ENCODE assay signal across 14 mouse cellular contexts in genomic region chr7:121393884-121394283, GRCm38 (mm10). TPM values are rescaled to one million over a fixed set of nuclear protein-coding genes. Genes with fewer than 3 reads are reported as not detected.
DNase-seq lines count a peak whose midpoint lies in the region; ATAC-seq and TF ChIP-seq lines count a peak whose summit lies in the region.
"Had no signal": no experiment of that assay in that cellular context is flagged by ENCODE, and none has a peak within 500 bp of the region (broad histone marks: within the 10 kb centered on the region; RNA-seq: fewer than 3 reads in every experiment).

No protein-coding gene starts in this region.

- H3K4me1 ChIP-seq in hindbrain, embryonic 15.5 days (replicated peaks) = peaks cover 21% of the 10 kb centered on the region
- H3K4me1 ChIP-seq in hindbrain, embryonic 10.5 days (replicated peaks) = peaks cover 26% of the 10 kb centered on the region
- no peaks in the 10 kb centered on the region for H3K4me1 ChIP-seq in lung, embryonic 14.5 days (ENCODE audit: insufficient read depth)
- no peaks in the 10 kb centered on the region for H3K4me1 ChIP-seq in lung, postnatal 0 days (ENCODE audit: insufficient read depth, low read depth, low read length)
- H3K4me1 ChIP-seq in hindbrain, embryonic 16.5 days (ENCODE audit: control insufficient read depth, insufficient read depth, low read depth, low read length) = peaks cover 11% of the 10 kb centered on the region; the same call in 1 of the 2 replicates
- H3K4me1 ChIP-seq in midbrain, embryonic 15.5 days = peaks cover 19% of the 10 kb centered on the region
- H3K4me1 ChIP-seq in intestine, postnatal 0 days (replicated peaks; ENCODE audit: control insufficient read depth, insufficient read depth, low read length) = no peaks in the 10 kb centered on the region
- H3K4me1 ChIP-seq: liver, embryonic 13.5 days had no signal

- no peak for ATAC-seq in hindbrain, embryonic 15.5 days (ENCODE audit: low FRiP score, low read depth)
- ATAC-seq in lung, embryonic 14.5 days (ENCODE audit: insufficient read depth) = no peak
- ATAC-seq in lung, postnatal 0 days = no peak
- no peak for ATAC-seq in hindbrain, embryonic 16.5 days
- ATAC-seq in midbrain, embryonic 15.5 days (replicated peaks) = no peak
- ATAC-seq in intestine, postnatal 0 days = no peak
- no peak for ATAC-seq in erythroblast, adult 5-6 weeks (replicated peaks; ENCODE audit: low FRiP score, poor library complexity, severe bottlenecking)

- no peaks in the 10 kb centered on the region for H3K36me3 ChIP-seq in hindbrain, embryonic 15.5 days
- H3K36me3 ChIP-seq in hindbrain, embryonic 10.5 days = no peaks in the 10 kb centered on the region
- H3K36me3 ChIP-seq in lung, embryonic 14.5 days (ENCODE audit: insufficient read depth) = no peaks in the 10 kb centered on the region
- H3K36me3 ChIP-seq in lung, postnatal 0 days (ENCODE audit: insufficient read depth, low read length) = no peaks in the 10 kb centered on the region
- H3K36me3 ChIP-seq in hindbrain, embryonic 16.5 days (ENCODE audit: control insufficient read depth, insufficient read depth, low read length) = no peaks in the 10 kb centered on the region
- H3K36me3 ChIP-seq in midbrain, embryonic 15.5 days (replicated peaks) = no peaks in the 10 kb centered on the region
- no peaks in the 10 kb centered on the region for H3K36me3 ChIP-seq in intestine, postnatal 0 days (ENCODE audit: control insufficient read depth, insufficient read depth)
- H3K36me3 ChIP-seq: limb, embryonic 10.5 days; liver, embryonic 13.5 days had no signal

- no peak for DNase-seq in hindbrain, embryonic 10.5 days (ENCODE audit: low spot score)
- DNase-seq in lung, embryonic 14.5 days = peak; percentile 4
- DNase-seq in lung, postnatal 0 days (ENCODE audit: low spot score) = no peak
- DNase-seq: kidney, postnatal 14 days; liver, embryonic 13.5 days; lung, postnatal 36 days; thymus, postnatal 4 days had no signal

- H3K4me2 ChIP-seq in hindbrain, embryonic 15.5 days = peak overlapping the region; percentile 95
- no peak overlapping the region for H3K4me2 ChIP-seq in lung, embryonic 14.5 days
- no peak overlapping the region for H3K4me2 ChIP-seq in lung, postnatal 0 days (replicated peaks; ENCODE audit: low read depth, low read length)
- H3K4me2 ChIP-seq in hindbrain, embryonic 16.5 days (ENCODE audit: low read length) = peak overlapping the region; percentile 88
- peak overlapping the region; percentile 76 for H3K4me2 ChIP-seq in midbrain, embryonic 15.5 days
- H3K4me2 ChIP-seq in intestine, postnatal 0 days (replicated peaks; ENCODE audit: low read depth) = no peak overlapping the region
- H3K4me2 ChIP-seq: liver, embryonic 13.5 days had no signal

- no peak for TF ChIP-seq CTCF in lung, embryonic 14.5 days (IDR thresholded peaks at IDR 0.05; ENCODE audit: low read depth)
- no peak for TF ChIP-seq CTCF in lung, postnatal 0 days (IDR thresholded peaks at IDR 0.05)
- TF ChIP-seq CTCF in intestine, postnatal 0 days (IDR thresholded peaks at IDR 0.05; ENCODE audit: low read depth) = no peak

- H3K4me3 ChIP-seq in hindbrain, embryonic 15.5 days = peak overlapping the region; percentile 59
- H3K4me3 ChIP-seq in hindbrain, embryonic 10.5 days = no peak overlapping the region
- H3K4me3 ChIP-seq in lung, embryonic 14.5 days (ENCODE audit: low read depth, low read length) = no peak overlapping the region
- no peak overlapping the region for H3K4me3 ChIP-seq in lung, postnatal 0 days (ENCODE audit: low read depth, low read length)
- peak overlapping the region; percentile 59 for H3K4me3 ChIP-seq in hindbrain, embryonic 16.5 days (ENCODE audit: low read length)
- H3K4me3 ChIP-seq in midbrain, embryonic 15.5 days = peak overlapping the region; percentile 55; the same call in 1 of the 2 replicates
- no peak overlapping the region for H3K4me3 ChIP-seq in intestine, postnatal 0 days (ENCODE audit: low read depth, low read length)
- H3K4me3 ChIP-seq: limb, embryonic 10.5 days; liver, embryonic 13.5 days had no signal

- H3K9ac ChIP-seq in hindbrain, embryonic 15.5 days = no peak overlapping the region
- H3K9ac ChIP-seq in lung, embryonic 14.5 days = no peak overlapping the region
- no peak overlapping the region for H3K9ac ChIP-seq in lung, postnatal 0 days (replicated peaks; ENCODE audit: low read depth)
- no peak overlapping the region for H3K9ac ChIP-seq in hindbrain, embryonic 16.5 days (ENCODE audit: low read depth, low read length)
- H3K9ac ChIP-seq in midbrain, embryonic 15.5 days = no peak overlapping the region
- H3K9ac ChIP-seq in intestine, postnatal 0 days (ENCODE audit: low read depth, low read length) = no peak overlapping the region
- H3K9ac ChIP-seq: liver, embryonic 13.5 days had no signal

- 90% methylated on average over 1 of the region's 1 CpGs for WGBS in hindbrain, embryonic 15.5 days
- 74% methylated on average over 1 of the region's 1 CpGs for WGBS in hindbrain, embryonic 10.5 days
- 74% methylated on average over 1 of the region's 1 CpGs for WGBS in lung, embryonic 14.5 days
- 52% methylated on average over 1 of the region's 1 CpGs for WGBS in lung, postnatal 0 days
- 80% methylated on average over 1 of the region's 1 CpGs for WGBS in hindbrain, embryonic 16.5 days
- WGBS in midbrain, embryonic 15.5 days = 80% methylated on average over 1 of the region's 1 CpGs
- 68% methylated on average over 1 of the region's 1 CpGs for WGBS in intestine, postnatal 0 days

- H3K9me3 ChIP-seq in hindbrain, embryonic 15.5 days = no peaks in the 10 kb centered on the region
- H3K9me3 ChIP-seq in hindbrain, embryonic 10.5 days = no peaks in the 10 kb centered on the region
- no peaks in the 10 kb centered on the region for H3K9me3 ChIP-seq in lung, embryonic 14.5 days (ENCODE audit: low read depth, low read length)
- H3K9me3 ChIP-seq in lung, postnatal 0 days (ENCODE audit: low read length) = no peaks in the 10 kb centered on the region
- H3K9me3 ChIP-seq in hindbrain, embryonic 16.5 days (ENCODE audit: control insufficient read depth, low read length) = no peaks in the 10 kb centered on the region
- H3K9me3 ChIP-seq in midbrain, embryonic 15.5 days = no peaks in the 10 kb centered on the region
- no peaks in the 10 kb centered on the region for H3K9me3 ChIP-seq in intestine, postnatal 0 days (ENCODE audit: control insufficient read depth)
- H3K9me3 ChIP-seq: limb, embryonic 10.5 days; liver, embryonic 13.5 days had no signal

- H3K27me3 ChIP-seq in hindbrain, embryonic 15.5 days = peaks cover 36% of the 10 kb centered on the region
- H3K27me3 ChIP-seq in hindbrain, embryonic 10.5 days (ENCODE audit: insufficient read depth, poor library complexity, severe bottlenecking) = peaks cover 52% of the 10 kb centered on the region
- H3K27me3 ChIP-seq in lung, embryonic 14.5 days (ENCODE audit: insufficient read depth, low read length) = peaks cover 37% of the 10 kb centered on the region
- H3K27me3 ChIP-seq in lung, postnatal 0 days (replicated peaks; ENCODE audit: insufficient read depth, low read length) = peaks cover 21% of the 10 kb centered on the region
- H3K27me3 ChIP-seq in hindbrain, embryonic 16.5 days (replicated peaks; ENCODE audit: control insufficient read depth, insufficient read depth, low read length) = peaks cover 30% of the 10 kb centered on the region
- H3K27me3 ChIP-seq in midbrain, embryonic 15.5 days (replicated peaks) = peaks cover 37% of the 10 kb centered on the region
- peaks cover 32% of the 10 kb centered on the region for H3K27me3 ChIP-seq in intestine, postnatal 0 days (replicated peaks; ENCODE audit: control insufficient read depth, insufficient read depth, low read length)

- no peak overlapping the region for H3K27ac ChIP-seq in hindbrain, embryonic 15.5 days (replicated peaks)
- H3K27ac ChIP-seq in hindbrain, embryonic 10.5 days = no peak overlapping the region
- H3K27ac ChIP-seq in lung, embryonic 14.5 days (ENCODE audit: low read depth) = no peak overlapping the region
- no peak overlapping the region for H3K27ac ChIP-seq in lung, postnatal 0 days (ENCODE audit: low read length)
- no peak overlapping the region for H3K27ac ChIP-seq in hindbrain, embryonic 16.5 days (ENCODE audit: low read depth, low read length)
- H3K27ac ChIP-seq in midbrain, embryonic 15.5 days = no peak overlapping the region
- H3K27ac ChIP-seq in intestine, postnatal 0 days (ENCODE audit: low read depth, low read length) = no peak overlapping the region
- H3K27ac ChIP-seq: limb, embryonic 10.5 days; liver, embryonic 13.5 days had no signal

- TF ChIP-seq EP300 in lung, postnatal 0 days (IDR thresholded peaks at IDR 0.05) = no peak

RNA-seq across cellular contexts. Expression of gene Hs3st2, which starts 2.2 kb away (rescaled TPM):
- 16.1 and 18.7 TPM in 2 replicates for polyA plus RNA-seq in hindbrain, embryonic 15.5 days (2015; fragmentation: Nextera tagmentation; extraction: Ambion mirVana)
- 0.56 and 1.6 TPM in 2 replicates for polyA plus RNA-seq in hindbrain, embryonic 10.5 days (2016; fragmentation: Nextera tagmentation; extraction: Ambion mirVana)
- polyA plus RNA-seq in lung, embryonic 14.5 days (2014; fragmentation: Nextera tagmentation; extraction: Ambion mirVana) = 0.22 and 0.39 TPM in 2 replicates
- polyA plus RNA-seq in lung, postnatal 0 days (2015; fragmentation: Nextera tagmentation; extraction: Ambion mirVana) = not detected in 2 replicates
- 19.7 and 20.2 TPM in 2 replicates for polyA plus RNA-seq in hindbrain, embryonic 16.5 days (2015; fragmentation: Nextera tagmentation; extraction: Ambion mirVana)
- 13.4 and 14.9 TPM in 2 replicates for polyA plus RNA-seq in midbrain, embryonic 15.5 days (2015; fragmentation: Nextera tagmentation; extraction: Ambion mirVana)
- polyA plus RNA-seq in intestine, postnatal 0 days (2015; fragmentation: Nextera tagmentation; extraction: Ambion mirVana) = 0.85 and 0.97 TPM in 2 replicates
- not detected in 2 replicates for total RNA-seq in erythroblast, adult 5-6 weeks (2015; ENCODE audit: low replicate concordance)
- total RNA-seq in erythroblast, adult 5-6 weeks (2017; ENCODE audit: low replicate concordance) = not detected in 2 replicates
- polyA plus RNA-seq: gonadal fat pad, adult 2 months; limb, embryonic 10.5 days had no signal

Comparison
In these comparisons a context has a peak if more than half of its experiments do, and no peak if none do; other contexts are left out.
1. H3K4me3 ChIP-seq: peak in hindbrain, embryonic 15.5 days (single experiment), hindbrain, embryonic 16.5 days (single experiment) and midbrain, embryonic 15.5 days (single experiment); none in hindbrain, embryonic 10.5 days (single experiment), lung, embryonic 14.5 days (single experiment), lung, postnatal 0 days (single experiment) and intestine, postnatal 0 days (single experiment).
2. H3K4me2 ChIP-seq: peak in hindbrain, embryonic 15.5 days (single experiment), hindbrain, embryonic 16.5 days (single experiment) and midbrain, embryonic 15.5 days (single experiment); none in lung, embryonic 14.5 days (single experiment), lung, postnatal 0 days (single experiment) and intestine, postnatal 0 days (single experiment).